Mouse (Mus musculus): Measurements from ENCODE around the gene Tmem132b.
A peak's percentile ranks its signal among the peaks of the same experiment; 100 is the strongest.

The Tmem132b gene

DNA sequence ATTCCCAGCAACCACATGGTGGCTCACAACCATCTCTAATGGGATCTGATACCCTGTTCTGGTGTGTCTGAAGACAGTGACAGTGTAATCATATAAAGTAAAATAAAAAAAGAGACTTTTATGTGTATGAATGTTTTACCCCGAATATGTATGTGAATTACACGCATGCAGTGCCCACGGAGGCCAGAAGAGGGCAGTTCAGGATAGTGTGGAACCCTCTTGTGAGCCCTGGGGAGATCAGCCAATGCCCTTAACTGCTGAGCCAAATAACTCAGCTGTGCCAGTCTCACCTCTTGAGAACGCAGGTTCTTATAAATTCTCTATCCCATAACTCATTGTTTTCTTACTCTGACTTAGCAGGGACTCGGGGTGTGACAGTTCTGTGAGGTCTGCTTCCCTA lies 12.9 kb upstream of the Tmem132b start:
- no peak for DNase-seq (ENCODE audit: low spot score)

DNA sequence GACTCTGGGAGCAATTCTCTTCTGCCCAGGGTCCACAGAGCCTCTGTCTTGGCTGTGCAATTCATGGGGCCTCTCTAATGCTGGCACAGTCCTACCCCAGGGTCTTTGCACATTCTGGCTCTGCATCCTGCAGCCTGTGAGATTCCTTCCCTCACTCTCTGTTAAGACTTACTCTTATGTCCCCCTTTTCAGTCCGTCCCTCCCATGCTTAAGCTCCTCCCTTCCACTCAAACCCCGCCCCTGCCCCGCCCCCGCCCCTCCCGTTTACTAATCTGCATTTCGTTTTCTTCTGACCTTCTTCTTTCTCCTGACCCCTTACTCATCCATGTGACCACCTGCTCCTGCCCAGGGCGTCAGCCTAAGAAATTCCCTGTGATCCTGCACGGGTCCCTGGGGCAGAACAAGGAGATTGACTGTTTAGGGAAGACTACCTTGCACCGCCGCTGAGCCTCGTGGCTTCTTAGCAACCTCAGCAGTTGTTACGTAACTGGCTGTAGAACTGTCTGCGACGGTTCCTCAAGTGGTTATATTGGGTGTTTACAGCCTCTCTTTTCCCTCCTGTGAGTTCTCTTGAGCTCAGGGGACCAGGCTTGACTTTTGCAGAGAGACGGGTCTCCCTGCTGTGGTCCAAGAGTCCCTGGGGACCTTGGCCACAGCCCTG lies 10.5 kb upstream of the Tmem132b start:
- DNase-seq (ENCODE audit: low spot score): no peak

DNA sequence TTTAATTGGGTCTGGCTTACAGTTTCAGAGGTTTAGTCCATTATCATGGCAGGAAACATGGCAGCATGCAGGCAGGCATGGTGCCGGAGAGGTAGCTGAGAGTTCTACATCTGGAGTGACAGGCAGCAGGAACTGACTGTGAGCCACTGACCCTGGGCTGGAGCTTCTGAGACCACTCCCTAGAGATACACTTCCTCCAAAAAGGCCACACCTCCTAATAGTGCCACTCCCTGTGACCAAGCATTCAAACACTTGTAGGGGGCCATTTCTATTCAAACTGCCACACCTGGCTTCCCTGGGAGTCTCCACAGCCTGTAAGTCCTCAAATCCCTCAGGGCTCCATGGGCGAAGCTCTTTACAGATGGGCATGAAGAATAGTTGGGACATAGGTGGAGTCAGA lies 8.2 kb upstream of the Tmem132b start:
- no peak for DNase-seq (ENCODE audit: low spot score)

DNA sequence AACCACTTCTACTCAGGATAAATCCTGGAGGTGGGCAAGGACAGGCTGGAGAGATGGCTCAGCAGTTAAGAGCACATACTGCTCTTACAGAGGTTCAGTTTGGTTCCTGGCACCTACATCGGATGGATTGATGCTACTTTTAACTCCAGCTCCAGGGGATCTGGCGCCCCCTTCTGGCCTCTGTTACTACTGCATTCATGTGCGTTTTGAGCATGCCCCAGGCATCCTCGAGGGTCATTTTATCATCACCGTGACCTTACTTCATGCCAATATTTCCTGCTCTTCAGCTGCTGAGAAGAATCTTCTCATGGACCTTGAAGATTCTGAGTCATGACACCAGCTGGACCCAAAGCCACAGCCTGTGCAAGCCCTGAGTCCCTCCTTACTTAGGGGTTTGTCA lies 6.1 kb upstream of the Tmem132b start:
- no peak for DNase-seq (ENCODE audit: low spot score)

DNA sequence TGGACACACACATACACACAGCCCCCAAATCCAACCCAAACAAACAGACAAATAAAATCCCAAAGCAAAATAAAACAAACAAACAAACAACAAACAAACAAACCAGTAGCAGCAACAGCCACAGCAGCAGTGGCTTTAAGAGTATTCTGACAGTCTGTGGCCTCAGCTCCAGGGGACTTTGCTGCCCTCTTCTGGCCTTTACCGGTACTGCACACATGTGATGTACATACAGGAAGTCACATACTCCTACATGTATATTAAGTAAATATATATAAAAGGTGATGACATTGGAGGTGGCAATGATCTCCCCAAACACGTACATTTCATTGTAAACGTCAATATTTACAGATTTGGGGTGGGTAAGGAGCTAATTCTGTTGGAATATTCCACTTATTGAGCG lies 5.1 kb upstream of the Tmem132b start:
- DNase-seq (ENCODE audit: low spot score): peak; percentile 28

DNA sequence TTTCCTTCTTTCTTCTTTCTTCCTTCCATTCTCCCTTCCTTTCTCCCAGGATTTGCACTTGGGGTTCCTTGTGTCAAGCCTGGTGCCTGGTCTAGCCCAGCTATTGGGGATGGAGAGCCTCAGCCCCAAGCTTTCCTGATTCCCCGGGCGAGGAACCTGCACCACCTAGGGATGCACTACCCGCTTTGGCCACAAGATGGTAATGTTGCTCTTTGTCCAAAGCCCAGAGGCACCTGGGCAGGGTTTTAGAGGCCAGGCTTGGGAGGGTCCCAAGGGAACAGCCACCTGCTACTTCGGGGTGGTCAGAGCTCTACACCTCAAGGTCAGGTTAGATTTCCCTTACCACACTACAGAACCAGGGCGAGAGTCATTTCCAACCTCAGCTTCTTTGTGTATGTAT lies 2.5 kb upstream of the Tmem132b start:
- DNase-seq (ENCODE audit: low spot score): peak; percentile 28

DNA sequence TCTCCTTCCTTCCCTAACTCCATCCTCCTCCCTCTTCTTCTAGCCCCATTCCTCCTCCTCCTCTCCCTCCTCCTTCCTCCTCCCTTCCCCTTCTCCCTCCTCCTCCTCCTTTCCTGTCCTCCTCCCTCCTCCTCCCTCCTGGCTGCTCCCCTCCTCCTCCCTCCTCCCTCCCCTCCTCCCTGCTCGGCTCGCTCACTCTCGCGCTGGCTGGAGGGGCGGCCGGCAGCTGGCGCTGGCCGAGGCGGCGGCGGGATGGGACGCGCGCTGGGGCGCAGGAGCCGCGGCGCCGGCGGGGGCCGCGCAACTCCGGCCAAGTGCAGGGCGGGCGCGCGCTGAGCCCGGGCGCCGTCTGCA lies 594 bp downstream of the Tmem132b start:
- DNase-seq (ENCODE audit: low spot score): no peak

DNA sequence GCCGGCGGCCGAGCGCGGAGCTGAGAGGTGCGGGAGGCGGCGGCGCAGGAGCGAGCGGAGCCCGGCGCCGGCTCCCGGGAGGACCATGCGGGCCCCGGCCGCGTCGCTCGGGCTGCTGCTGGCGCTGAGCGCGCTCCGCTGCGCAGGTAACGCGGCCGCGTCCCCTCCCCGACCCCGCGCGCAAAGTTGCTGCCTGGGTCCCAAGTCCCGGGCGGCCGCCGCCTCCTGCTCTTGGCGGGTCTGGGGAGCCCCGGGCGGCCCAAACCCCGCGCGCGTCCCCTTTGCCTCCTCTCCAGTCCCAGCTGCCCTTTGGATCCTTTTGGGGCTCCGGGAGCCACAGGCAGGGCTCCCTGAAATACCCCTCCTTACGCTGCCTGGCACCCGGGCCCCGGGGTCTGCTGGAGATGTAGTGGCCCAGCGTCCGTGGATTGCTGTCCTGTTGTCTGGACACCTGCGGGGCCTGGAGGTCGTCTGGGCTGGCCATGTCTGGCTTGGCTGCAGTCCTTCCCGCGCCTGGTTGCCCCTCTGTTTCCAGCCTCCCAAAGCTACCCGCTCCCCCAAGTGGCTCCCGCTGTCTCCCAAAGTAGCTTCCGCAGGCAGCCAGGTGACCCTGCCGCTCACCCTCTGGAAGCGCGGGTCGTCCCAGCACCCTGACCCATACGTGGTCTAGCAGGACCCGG lies 1.1 kb downstream of the Tmem132b start:
- DNase-seq (ENCODE audit: low spot score): no peak

GRCm38 (mm10) chr5:125533225-125533900 lies 1.8 kb downstream of the Tmem132b start:
- no peak for DNase-seq (ENCODE audit: low spot score)

GRCm38 (mm10) chr5:125534168-125534610 lies 2.6 kb downstream of the Tmem132b start:
- no peak for DNase-seq (ENCODE audit: low spot score)

GRCm38 (mm10) chr5:125534611-125535324 lies 3.2 kb downstream of the Tmem132b start:
- no peak for DNase-seq (ENCODE audit: low spot score)

DNA sequence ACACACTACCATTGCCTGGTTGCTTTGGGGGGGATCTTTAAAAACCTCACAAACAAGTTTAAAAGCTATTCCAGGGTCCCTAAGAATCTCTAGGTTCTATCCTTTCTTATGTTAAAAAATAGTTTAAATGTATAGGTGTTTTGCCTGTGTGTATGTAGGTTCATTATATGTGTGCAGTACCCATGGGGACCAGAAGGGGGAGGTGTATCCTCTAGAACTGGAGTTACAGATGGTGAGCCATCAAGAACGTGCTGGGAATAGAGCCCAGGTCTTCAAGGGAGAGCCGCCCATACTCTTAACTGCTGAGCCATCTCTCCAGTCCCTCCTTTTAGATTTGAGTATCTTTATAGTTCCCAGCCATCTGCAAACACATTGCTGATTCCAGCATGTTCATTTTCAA lies 13.5 kb downstream of the Tmem132b start:
- DNase-seq (ENCODE audit: low spot score): no peak

- no peak for DNase-seq (ENCODE audit: low spot score)
Observed at GRCm38 (mm10) chr5:125546293-125546692, 14.7 kb downstream of the Tmem132b start.

DNA sequence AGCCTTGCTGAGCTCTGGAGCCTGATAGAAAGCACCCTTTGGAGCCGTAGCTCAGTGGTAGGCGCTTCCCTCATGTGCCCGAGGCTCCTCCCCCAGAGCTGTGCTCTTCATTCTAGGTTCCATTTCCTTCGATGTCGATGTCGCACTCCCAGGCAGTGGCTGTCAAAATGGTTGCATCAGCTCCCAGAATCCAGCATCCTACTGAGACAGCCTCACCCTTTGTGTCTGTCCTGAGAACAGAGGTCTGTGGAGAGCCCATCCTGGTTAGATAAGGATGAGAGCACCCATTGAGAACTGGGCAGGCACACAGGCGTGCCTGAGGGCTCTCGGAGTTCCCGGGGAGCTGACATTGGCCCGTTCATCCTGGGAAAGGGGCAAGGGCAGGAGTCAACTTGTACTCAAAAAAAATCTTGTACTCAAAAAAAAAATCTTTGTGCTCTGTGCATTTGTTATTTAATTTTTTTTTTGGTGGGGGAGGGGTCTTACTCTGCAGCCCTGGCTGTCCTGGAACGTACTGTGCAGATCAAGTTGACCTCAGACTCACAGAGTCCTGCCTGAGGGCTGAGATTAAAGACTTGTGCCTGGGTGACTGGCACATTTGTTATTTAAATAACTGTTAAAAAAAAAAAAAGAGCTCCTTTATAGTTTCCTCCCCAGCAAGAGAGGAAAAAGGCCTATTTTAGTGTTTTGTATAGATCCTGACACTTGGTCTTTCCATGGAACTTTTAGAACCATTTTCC lies 18.3 kb downstream of the Tmem132b start:
- DNase-seq (ENCODE audit: low spot score): no peak

GRCm38 (mm10) chr5:125555732-125556131 lies 24.2 kb downstream of the Tmem132b start:
- DNase-seq (ENCODE audit: low spot score): no peak

GRCm38 (mm10) chr5:125563492-125563891 lies 31.9 kb downstream of the Tmem132b start:
- no peak for DNase-seq (ENCODE audit: low spot score)

DNA sequence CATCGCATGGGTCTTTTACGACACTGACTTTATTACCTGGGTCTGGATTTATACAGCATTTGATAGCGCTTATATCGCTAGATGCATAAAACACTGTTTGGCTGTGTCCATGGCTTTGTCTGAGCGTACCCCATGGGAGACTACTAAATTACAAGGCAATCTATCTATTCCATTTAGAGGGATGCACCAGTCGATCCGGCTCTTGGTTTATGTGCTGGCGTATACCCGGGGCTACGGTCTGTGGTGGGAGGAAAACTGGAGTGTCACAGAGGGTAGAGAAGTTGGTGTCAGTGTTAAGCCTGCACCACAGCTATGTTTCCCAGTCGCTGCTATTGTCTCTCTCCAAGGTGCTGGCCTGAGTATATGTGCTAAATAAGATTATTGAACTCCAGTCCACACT lies 34.2 kb downstream of the Tmem132b start:
- no peak for DNase-seq (ENCODE audit: low spot score)

GRCm38 (mm10) chr5:125568457-125568856 lies 36.9 kb downstream of the Tmem132b start:
- no peak for DNase-seq (ENCODE audit: low spot score)

GRCm38 (mm10) chr5:125572011-125572410 lies 40.4 kb downstream of the Tmem132b start:
- no peak for DNase-seq (ENCODE audit: low spot score)

DNA sequence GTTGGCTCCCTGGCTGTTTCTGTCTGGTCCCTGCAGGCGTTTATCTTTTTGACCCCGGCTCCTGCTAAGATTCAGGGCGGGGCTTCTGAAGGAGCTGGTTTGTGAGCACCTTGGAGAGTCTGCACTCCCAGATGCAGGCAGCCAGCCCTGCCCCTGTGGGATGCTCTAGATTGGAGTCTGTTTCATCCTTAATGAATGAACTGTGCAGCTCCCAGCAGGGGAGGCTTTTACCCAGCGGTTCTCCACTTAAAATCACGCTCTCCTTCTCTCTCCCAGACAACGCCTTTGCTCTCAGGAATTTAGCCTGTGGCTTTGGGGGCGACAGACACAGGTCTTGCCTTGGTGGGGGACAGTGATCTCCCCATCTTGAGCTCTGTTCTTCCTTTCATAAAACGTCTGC lies 43.3 kb downstream of the Tmem132b start:
- no peak for DNase-seq (ENCODE audit: low spot score)

- DNase-seq (ENCODE audit: low spot score): no peak
Observed at GRCm38 (mm10) chr5:125575866-125576265, 44.3 kb downstream of the Tmem132b start.

DNA sequence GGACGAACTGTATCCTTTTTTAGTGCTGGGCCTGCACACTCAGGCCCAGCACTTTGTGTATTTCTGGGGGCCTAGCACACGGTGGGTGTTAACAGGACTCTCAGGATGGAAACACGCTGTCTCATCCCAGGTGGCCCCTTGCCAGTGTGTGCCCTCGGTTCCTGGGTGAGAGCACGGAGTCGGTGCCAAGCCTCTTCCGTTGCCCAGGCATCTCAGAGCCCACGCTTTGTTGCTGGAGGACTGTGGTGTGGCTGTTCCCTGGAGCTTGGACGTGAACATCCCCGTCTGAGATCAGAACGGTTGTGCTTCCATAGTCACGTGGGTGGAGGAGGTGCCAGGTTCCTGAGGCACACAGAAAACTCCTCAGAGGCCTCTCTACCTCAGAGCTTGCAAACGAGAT lies 47.1 kb downstream of the Tmem132b start:
- DNase-seq (ENCODE audit: low spot score): no peak

Data from T-cell, adult 2 months (primary cell).